Mouse (Mus musculus) embryo, embryonic 10 days (tissue): ENCODE measurements at regions not wholly inside any gene's neighbourhood (a gene's known extent, or its start where the extent isn't known, plus 50 kb on each side); places are given as distances from the start of the nearest gene placed in this dataset.

Experiments used
- DNase-seq: peaks from one replicate; pipeline ENCODE4 v3.0.0-alpha.2; 2015; ENCODE audit warnings: low spot score

- DNase-seq = no peak
Measured at GRCm38 (mm10) chr12:26143411-26143810, 271.6 kb downstream of the Rnf144a start.

GRCm38 (mm10) chr12:26130811-26131210 is 284.2 kb downstream of the Rnf144a start:
- DNase-seq = no peak

- DNase-seq = no peak
Measured at GRCm38 (mm10) chr12:26130011-26130410, 285.0 kb downstream of the Rnf144a start.

- DNase-seq = no peak
Measured at GRCm38 (mm10) chr12:26129511-26129910, 285.5 kb downstream of the Rnf144a start.

- DNase-seq = no peak
Measured at GRCm38 (mm10) chr12:26128851-26129250, 286.2 kb downstream of the Rnf144a start.

GRCm38 (mm10) chr12:26126260-26126659 is 288.8 kb downstream of the Rnf144a start:
- no peak for DNase-seq

- DNase-seq = no peak
Measured at GRCm38 (mm10) chr12:26124211-26124610, 290.8 kb downstream of the Rnf144a start.

GRCm38 (mm10) chr12:26115339-26115912 is 299.6 kb downstream of the Rnf144a start:
- DNase-seq = no peak

GRCm38 (mm10) chr12:26112166-26113019 is 302.7 kb downstream of the Rnf144a start:
- DNase-seq = no peak

- DNase-seq = no peak
Measured at GRCm38 (mm10) chr12:26109866-26110265, 305.2 kb downstream of the Rnf144a start.

- no peak for DNase-seq
Measured at GRCm38 (mm10) chr12:26104372-26104771, 310.7 kb downstream of the Rnf144a start.

GRCm38 (mm10) chr12:26102384-26102783 is 312.7 kb downstream of the Rnf144a start:
- DNase-seq = no peak

- no peak for DNase-seq
Measured at GRCm38 (mm10) chr12:26100140-26100539, 314.9 kb downstream of the Rnf144a start.

- DNase-seq = no peak
Measured at GRCm38 (mm10) chr12:26099176-26099575, 315.9 kb downstream of the Rnf144a start.

- DNase-seq = no peak
Measured at GRCm38 (mm10) chr12:26092311-26092710, 322.7 kb downstream of the Rnf144a start.

GRCm38 (mm10) chr12:26091865-26092264 is 323.2 kb downstream of the Rnf144a start:
- no peak for DNase-seq

- no peak for DNase-seq
Measured at GRCm38 (mm10) chr12:26088389-26088788, 326.7 kb downstream of the Rnf144a start.

GRCm38 (mm10) chr12:26086923-26087322 is 328.1 kb downstream of the Rnf144a start:
- DNase-seq = no peak

GRCm38 (mm10) chr12:26086414-26086813 is 328.6 kb downstream of the Rnf144a start:
- DNase-seq = no peak

- DNase-seq = peak; percentile 8
Measured at GRCm38 (mm10) chr12:26079061-26079625, 335.9 kb downstream of the Rnf144a start.

- peak; percentile 13 for DNase-seq
Measured at GRCm38 (mm10) chr12:26075638-26076254, 339.3 kb downstream of the Rnf144a start.

GRCm38 (mm10) chr12:26072180-26072579 is 342.9 kb downstream of the Rnf144a start:
- DNase-seq = no peak

- DNase-seq = peak; percentile 86
Measured at GRCm38 (mm10) chr12:26071610-26072009, 343.4 kb downstream of the Rnf144a start.
